Mouse (Mus musculus): ENCODE results near the gene Zmynd8. TPM values are rescaled to one million over a fixed set of nuclear protein-coding genes. Genes with fewer than 3 reads are reported as not detected.

Gene Zmynd8
- polyA plus RNA-seq (2012; rRNA removed): 66.6 and 67.0 TPM in 2 replicates

DNA sequence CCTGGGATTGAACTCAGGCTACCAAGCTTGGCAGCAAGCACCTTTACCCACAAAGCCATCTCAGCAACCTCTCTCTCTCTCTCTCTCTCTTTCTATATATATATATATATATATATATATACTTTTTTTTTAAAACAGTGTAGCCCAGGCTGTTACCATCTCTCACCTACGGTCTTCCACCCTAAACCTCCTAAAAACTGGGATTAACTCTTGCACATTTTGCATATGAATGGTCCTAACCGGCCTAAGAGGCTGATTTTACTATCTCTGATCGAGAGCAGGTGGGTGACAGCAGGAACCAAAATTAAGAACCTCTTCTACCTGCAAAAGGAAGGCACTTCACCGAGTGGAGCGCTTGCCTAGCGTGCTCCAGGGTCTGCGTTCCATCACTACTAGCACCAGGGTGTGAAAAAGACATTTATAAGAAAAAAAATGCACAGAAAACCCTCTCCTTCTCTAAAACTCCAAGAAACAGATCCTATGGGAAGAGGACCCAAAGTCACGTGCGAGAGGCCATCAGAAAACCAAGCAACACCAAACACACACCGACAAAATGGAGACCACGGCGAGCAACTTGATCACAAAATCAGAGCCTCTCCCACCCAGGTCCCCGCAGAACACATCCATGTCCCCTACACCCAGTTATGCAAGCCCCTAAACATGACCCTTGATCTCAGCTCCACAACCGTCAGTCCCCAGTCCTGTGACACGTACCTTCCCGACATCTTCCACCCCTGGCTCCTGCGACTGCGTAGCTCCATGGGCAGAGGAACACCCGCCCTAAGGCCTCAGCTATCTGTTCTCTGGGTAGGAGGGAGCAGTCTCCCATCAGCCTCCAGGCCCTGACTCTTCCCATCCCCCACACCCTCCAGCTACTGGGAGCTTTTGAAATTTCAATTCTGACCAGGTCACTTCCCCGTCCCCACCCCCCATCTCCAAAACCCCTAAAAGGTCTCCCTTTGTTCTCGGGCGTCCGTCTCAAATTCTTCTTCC lies at the start of gene Zmynd8:
Gene Zmynd8 (minus strand): TSS at position 815 of the 993 bp plus-strand sequence.

Other genes starting within 250 kb of the Zmynd8 start
- gene Ncoa3, start 93.6 kb upstream of the Zmynd8 start, polyA plus RNA-seq (2012; rRNA removed): 17.1 and 20.9 TPM in 2 replicates

Measured in central nervous system, embryonic 14 days (tissue).